Mouse (Mus musculus) E14TG2a.4 (cell line): ENCODE measurements at regions not wholly inside any gene's neighbourhood (a gene's known extent, or its start where the extent isn't known, plus 50 kb on each side); places are given as distances from the start of the nearest gene placed in this dataset.

Source experiments
- CTCF ChIP-seq: conservative IDR thresholded peaks from 2 replicates; pipeline ENCODE4 v1.5.1; 2014; ENCODE audit warnings: low read length
- POU5F1 ChIP-seq: IDR thresholded peaks from 2 replicates; pipeline ENCODE4 v1.6.1; 2014; ENCODE audit warnings: low read length, borderline replicate concordance

DNA sequence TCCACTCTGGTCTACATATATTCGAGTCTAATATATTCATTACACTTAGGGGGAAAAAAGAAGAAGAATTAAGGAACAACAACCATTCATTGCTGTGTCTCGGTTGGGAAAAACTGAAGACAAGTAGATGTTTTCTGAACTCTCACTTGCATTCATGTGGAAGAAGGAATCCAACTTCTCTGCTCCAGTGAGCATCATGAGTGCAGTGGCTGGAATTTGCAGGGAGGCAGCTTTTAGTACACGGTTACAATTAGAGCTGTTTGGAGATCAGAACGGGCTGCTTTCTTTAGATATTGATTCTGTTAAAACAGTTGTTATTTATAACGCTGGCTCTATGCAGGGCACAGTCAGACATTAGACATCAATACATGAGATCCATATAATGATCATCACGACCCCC, 298.5 kb upstream of the Syt1 start:
- TF ChIP-seq CTCF (no peak), POU5F1 (no peak)
